Mouse (Mus musculus) Muller cell, postnatal 12 days (primary cell): ENCODE data around the gene Spin1.
"Not testable (repeated sequence)": the region's sequence is repeated elsewhere in the genome, so short reads cannot be mapped to it uniquely, and the experiment has no call there.

Experiments used
- DNase-seq: peaks from one replicate; pipeline ENCODE4 v3.0.0-alpha.2; 2015; ENCODE audit errors: inconsistent ontology term

Spin1 gene

GRCm38 (mm10) chr13:51094323-51095195 lies 6.1 kb upstream of the Spin1 start:
- no peak for DNase-seq

- DNase-seq, result no peak
Observed at GRCm38 (mm10) chr13:51095196-51095715, 5.4 kb upstream of the Spin1 start.

GRCm38 (mm10) chr13:51096644-51097043 lies 4.0 kb upstream of the Spin1 start:
- no peak for DNase-seq

- DNase-seq, result peak; percentile 41
Observed at GRCm38 (mm10) chr13:51099560-51100232, 984 bp upstream of the Spin1 start.

GRCm38 (mm10) chr13:51101016-51101776 lies 516 bp downstream of the Spin1 start:
- DNase-seq, result peak; percentile 65

GRCm38 (mm10) chr13:51101777-51102132 lies 1.1 kb downstream of the Spin1 start:
- peak; percentile 62 for DNase-seq

- DNase-seq, result no peak
Observed at GRCm38 (mm10) chr13:51103111-51103725, 2.5 kb downstream of the Spin1 start.

- no peak for DNase-seq
Observed at GRCm38 (mm10) chr13:51103861-51104650, 3.4 kb downstream of the Spin1 start.

GRCm38 (mm10) chr13:51105861-51106655 lies 5.4 kb downstream of the Spin1 start:
- no peak for DNase-seq

- DNase-seq, result no peak
Observed at GRCm38 (mm10) chr13:51106816-51107215, 6.1 kb downstream of the Spin1 start.

GRCm38 (mm10) chr13:51109517-51109916 lies 8.8 kb downstream of the Spin1 start:
- DNase-seq, result no peak

GRCm38 (mm10) chr13:51114398-51114797 lies 13.7 kb downstream of the Spin1 start:
- not testable (repeated sequence) for DNase-seq

GRCm38 (mm10) chr13:51115762-51116161 lies 15.1 kb downstream of the Spin1 start:
- DNase-seq, result no peak

GRCm38 (mm10) chr13:51120734-51121133 lies 20.1 kb downstream of the Spin1 start:
- peak; percentile 56 for DNase-seq

- no peak for DNase-seq
Observed at GRCm38 (mm10) chr13:51121966-51122365, 21.3 kb downstream of the Spin1 start.

GRCm38 (mm10) chr13:51122771-51123170 lies 22.1 kb downstream of the Spin1 start:
- no peak for DNase-seq

- DNase-seq, result no peak
Observed at GRCm38 (mm10) chr13:51125357-51125756, 24.7 kb downstream of the Spin1 start.

GRCm38 (mm10) chr13:51127906-51128305 lies 27.2 kb downstream of the Spin1 start:
- DNase-seq, result no peak

GRCm38 (mm10) chr13:51128417-51128816 lies 27.7 kb downstream of the Spin1 start:
- peak; percentile 66 for DNase-seq

- DNase-seq, result no peak
Observed at GRCm38 (mm10) chr13:51131179-51131578, 30.5 kb downstream of the Spin1 start.
